Mouse (Mus musculus) cerebellum, adult 2 months (tissue): ENCODE measurements around the gene Defb25.

Experiments used
- CTCF ChIP-seq: fragments of 200-500 bp; IDR thresholded peaks from 2 replicates; pipeline ENCODE4 v1.5.1; 2011; ENCODE audit warnings: low read depth, mild to moderate bottlenecking, control low read depth, low read length, moderate library complexity, borderline replicate concordance; ENCODE audit not compliant: insufficient read depth
- POLR2A ChIP-seq: fragments of 200-500 bp; IDR thresholded peaks from 2 replicates; pipeline ENCODE4 v1.6.1; 2011; ENCODE audit warnings: low read length, control low read depth, borderline replicate concordance; ENCODE audit not compliant: insufficient read depth

DNA sequence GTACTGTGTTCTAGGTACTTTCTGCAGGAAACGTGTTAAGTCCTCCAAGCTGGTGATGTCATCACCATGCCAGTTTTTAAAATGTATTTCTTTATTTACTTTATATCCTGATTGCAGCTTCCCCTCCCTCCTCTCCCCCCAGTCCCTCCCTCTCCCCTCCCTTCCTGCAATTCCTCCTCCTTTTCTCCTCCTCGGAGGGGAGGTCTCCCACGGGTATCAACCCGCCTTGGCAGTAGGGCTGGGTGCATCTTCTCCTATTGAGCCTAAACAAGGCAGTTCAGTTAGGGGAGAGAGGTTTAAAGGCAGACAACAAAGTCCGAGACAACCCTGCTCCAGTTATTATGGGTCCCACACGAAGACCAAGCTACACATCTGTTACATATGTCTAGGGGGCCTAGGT, 16.0 kb upstream of the Defb25 start:
- TF ChIP-seq POLR2A: no peak
- no peak for TF ChIP-seq CTCF
